Mouse (Mus musculus): ENCODE results near the gene Arhgap18.

- TF ChIP-seq CTCF (conservative IDR thresholded peaks at IDR 0.05; ENCODE audit: insufficient read depth, insufficient read length, low read depth, low read length) (no peak), POLR2A (IDR thresholded peaks at IDR 0.05; ENCODE audit: low read depth, low read length) (no peak)
These were observed 27.4 kb downstream of the Arhgap18 start for GRCm38 (mm10) chr10:26780581-26780980.

Measured in kidney, adult 2 months (tissue).